Mouse (Mus musculus) neural tube, embryonic 14.5 days (tissue): ENCODE data around the gene AC131692.1. TPM values are rescaled to one million over a fixed set of nuclear protein-coding genes. Genes with fewer than 3 reads are reported as not detected.

Experiments used
- ATAC-seq: fragments of 200-750 bp; cut with Nextera tagmentation; 2 replicates; pipeline ENCODE4 v1.8.0; 2017; ENCODE audit warnings: low read depth, mild to moderate bottlenecking, moderate TSS enrichment, moderate library complexity
- H3K27ac ChIP-seq: fragments of 300-500 bp; sonication (generic); 2 replicates; pipeline ENCODE4 v1.5.1; 2014; ENCODE audit warnings: low read depth, mild to moderate bottlenecking, control low read depth, low read length, moderate library complexity, mixed read lengths
- H3K27me3 ChIP-seq: fragments of 300-500 bp; sonication (generic); 2 replicates; pipeline ENCODE4 v1.6.1; 2014; ENCODE audit warnings: low read length; ENCODE audit not compliant: control insufficient read depth, insufficient read depth
- H3K36me3 ChIP-seq: fragments of 300-500 bp; sonication (generic); 2 replicates; pipeline ENCODE4 v1.6.1; 2014; ENCODE audit warnings: low read length, mixed read lengths; ENCODE audit not compliant: control insufficient read depth, insufficient read depth
- H3K4me1 ChIP-seq: fragments of 300-500 bp; sonication (generic); 2 replicates; pipeline ENCODE4 v1.6.1; 2014; ENCODE audit warnings: low read length; ENCODE audit not compliant: control insufficient read depth, insufficient read depth
- H3K4me2 ChIP-seq: fragments of 300-500 bp; sonication (generic); 2 replicates; pipeline ENCODE4 v1.6.1; 2014; ENCODE audit warnings: mild to moderate bottlenecking, low read depth, low read length, control low read depth
- H3K4me3 ChIP-seq: fragments of 300-500 bp; sonication (generic); 2 replicates; pipeline ENCODE4 v1.5.1; 2014; ENCODE audit warnings: low read depth, low read length, control low read depth, mixed read lengths
- H3K9ac ChIP-seq: fragments of 300-500 bp; sonication (generic); replicated peaks from 2 replicates; pipeline ENCODE4 v1.6.1; 2014; ENCODE audit warnings: low read depth, mild to moderate bottlenecking, control low read depth, low read length, mixed read lengths
- H3K9me3 ChIP-seq: fragments of 300-500 bp; sonication (generic); 2 replicates; pipeline ENCODE4 v1.6.1; 2016; ENCODE audit warnings: low read length; ENCODE audit not compliant: control insufficient read depth
- WGBS: fragments of 180-500 bp; shearing (Covaris S2); extraction: QIAGEN DNeasy Blood & Tissue Kit; methylation state at CpG from one replicate; pipeline ENCODE4 v1.1.7; 2014; 5-methylcytosine and 5-hydroxymethylcytosine counted together
- polyA plus RNA-seq: library from polyadenylated mRNA; unstranded; fragments of >200 nt; fragmentation: Nextera tagmentation; extraction: Ambion mirVana; gene quantifications from 2 replicates; pipeline ENCODE4 v1.2.1, GENCODE M21; 2014

The AC131692.1 gene
- polyA plus RNA-seq, 1 experiment from 2014 or later: not detected

DNA sequence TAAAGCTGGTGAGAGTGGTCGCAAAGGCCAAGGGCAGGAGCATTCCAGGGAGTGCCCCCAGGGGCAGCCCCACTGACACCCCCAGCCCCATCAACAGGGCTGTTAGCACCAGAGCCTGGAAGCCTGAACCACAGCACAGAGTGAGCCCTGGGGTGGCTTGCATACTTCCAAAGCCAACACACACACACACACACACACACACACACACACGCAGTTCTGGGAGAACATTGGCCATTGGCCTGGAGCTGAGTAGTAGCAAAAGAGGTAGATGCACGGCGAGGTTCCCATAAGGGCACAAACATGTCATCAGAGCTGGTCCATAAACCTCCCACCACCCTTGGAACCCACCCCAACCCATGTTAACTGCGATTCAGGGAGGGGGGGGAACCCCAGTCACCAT, 27.6 kb upstream of the AC131692.1 start:
- Histone ChIP-seq H3K9ac (peak overlapping the region; percentile 57), H3K4me1 (peaks cover 26% of the 10 kb centered on the region), H3K27me3 (no peaks in the 10 kb centered on the region), H3K4me3 (peak overlapping the region; percentile 47), H3K36me3 (peaks cover 11% of the 10 kb centered on the region), H3K27ac (peak overlapping the region; percentile 87), H3K4me2 (peak overlapping the region; percentile 96), H3K9me3 (no peaks in the 10 kb centered on the region)
- WGBS: 31% methylated on average over 5 of the region's 5 CpGs
- peak; percentile 7 for ATAC-seq

DNA sequence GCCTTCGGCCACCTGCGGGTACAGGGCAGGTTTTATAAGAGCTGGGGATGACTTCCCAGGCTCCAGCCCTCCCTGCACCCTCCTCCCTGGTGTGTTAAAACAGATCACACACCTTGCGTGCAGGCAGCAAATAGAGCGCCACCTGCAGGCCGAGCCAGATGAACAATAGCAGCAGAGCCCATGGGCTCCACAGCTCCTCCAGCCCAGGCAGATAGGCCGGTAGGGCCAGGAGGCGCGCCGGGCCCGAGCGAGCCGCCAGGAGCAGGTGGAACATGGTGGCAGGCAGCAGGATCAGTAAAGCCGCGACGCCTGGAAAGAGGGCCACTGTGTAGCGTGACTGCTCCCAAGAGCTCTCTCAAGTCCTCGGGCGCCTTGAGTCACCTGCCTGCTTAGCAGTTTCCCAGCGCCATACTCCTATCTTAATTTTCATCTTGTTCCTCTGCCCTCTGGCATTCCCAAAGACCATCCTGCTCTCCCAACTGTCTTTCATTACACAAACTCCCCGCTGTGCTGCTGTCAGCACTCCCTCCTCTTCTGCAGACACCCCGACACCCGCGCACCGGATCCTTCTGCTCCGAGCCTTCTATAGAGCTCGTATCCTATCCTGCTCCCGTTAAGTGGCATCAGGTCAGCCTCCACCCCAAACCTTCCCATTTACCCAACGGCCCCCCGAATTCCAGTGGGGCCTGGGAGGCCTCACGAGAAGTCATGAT, 27.1 kb upstream of the AC131692.1 start:
- H3K4me3 ChIP-seq: peak overlapping the region; percentile 47
- H3K4me2 ChIP-seq: peak overlapping the region; percentile 96
- H3K9me3 ChIP-seq: no peaks in the 10 kb centered on the region
- ATAC-seq: peak; percentile 75
- peaks cover 12% of the 10 kb centered on the region for H3K36me3 ChIP-seq
- H3K9ac ChIP-seq: peak overlapping the region; percentile 57
- peak overlapping the region; percentile 87 for H3K27ac ChIP-seq
- under 1% methylated on average over 30 of the region's 30 CpGs for WGBS
- peaks cover 21% of the 10 kb centered on the region for H3K4me1 ChIP-seq
- no peaks in the 10 kb centered on the region for H3K27me3 ChIP-seq

GRCm38 (mm10) chr19:6067724-6068415, 26.3 kb upstream of the AC131692.1 start, which contains the start of gene Tm7sf2:
Gene Tm7sf2 (minus strand): TSS chr19:6068373.
- H3K4me2 ChIP-seq: peak within 1 kb of the TSS; percentile 96
- ATAC-seq: peak; percentile 89
- H3K27ac ChIP-seq: peak within 1 kb of the TSS; percentile 87
- 7% methylated on average over 33 of the region's 33 CpGs for WGBS
- H3K4me3 ChIP-seq: peak within 1 kb of the TSS; percentile 47
- peaks cover 15% of the 10 kb centered on the region; the same call in 1 of the 2 replicates for H3K4me1 ChIP-seq
- peak within 1 kb of the TSS; percentile 57 for H3K9ac ChIP-seq
- H3K27me3 ChIP-seq: no peaks in the 10 kb centered on the region
- no peaks in the 10 kb centered on the region for H3K9me3 ChIP-seq
- H3K36me3 ChIP-seq: peaks cover 15% of the 10 kb centered on the region

GRCm38 (mm10) chr19:6068951-6069350, 25.3 kb upstream of the AC131692.1 start:
- WGBS: 89% methylated on average over 4 of the region's 4 CpGs
- Histone ChIP-seq H3K4me1 (peaks cover 15% of the 10 kb centered on the region; the same call in 1 of the 2 replicates), H3K9ac (no peak overlapping the region), H3K27me3 (no peaks in the 10 kb centered on the region), H3K4me3 (no peak overlapping the region), H3K36me3 (peaks cover 15% of the 10 kb centered on the region), H3K9me3 (no peaks in the 10 kb centered on the region), H3K27ac (no peak overlapping the region), H3K4me2 (no peak overlapping the region)
- ATAC-seq: no peak

DNA sequence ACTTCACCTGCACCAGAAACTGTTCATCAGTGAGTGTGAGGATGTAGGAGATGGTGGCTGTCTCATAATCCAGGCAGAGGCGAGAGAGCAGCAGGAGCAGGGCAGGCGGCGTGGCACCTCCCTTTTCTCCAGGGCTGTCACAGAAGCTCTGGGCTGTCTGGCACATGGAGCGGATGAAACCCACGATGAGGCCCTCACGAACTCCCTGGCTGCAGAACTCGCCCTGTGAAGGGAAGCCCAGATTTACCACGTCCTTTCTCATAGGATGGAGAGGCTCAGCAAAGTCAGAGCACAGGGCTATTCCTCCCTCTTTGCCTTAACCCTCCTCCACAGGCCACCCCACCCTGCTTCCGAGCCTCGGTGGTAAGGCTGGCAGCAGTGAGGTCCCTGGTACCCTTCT, 24.4 kb upstream of the AC131692.1 start:
- Histone ChIP-seq H3K9me3 (no peaks in the 10 kb centered on the region), H3K36me3 (peaks cover 18% of the 10 kb centered on the region), H3K9ac (no peak overlapping the region), H3K27me3 (no peaks in the 10 kb centered on the region), H3K27ac (no peak overlapping the region), H3K4me1 (peaks cover 15% of the 10 kb centered on the region; the same call in 1 of the 2 replicates), H3K4me2 (no peak overlapping the region), H3K4me3 (no peak overlapping the region)
- 97% methylated on average over 10 of the region's 10 CpGs for WGBS
- ATAC-seq: no peak

- no peak overlapping the region for H3K4me3 ChIP-seq
- no peak for ATAC-seq
- H3K27ac ChIP-seq: no peak overlapping the region
- no peak overlapping the region for H3K9ac ChIP-seq
- H3K9me3 ChIP-seq: no peaks in the 10 kb centered on the region
- 93% methylated on average over 31 of the region's 31 CpGs for WGBS
- peaks cover 15% of the 10 kb centered on the region; the same call in 1 of the 2 replicates for H3K4me1 ChIP-seq
- no peaks in the 10 kb centered on the region for H3K27me3 ChIP-seq
- no peak overlapping the region for H3K4me2 ChIP-seq
- peaks cover 18% of the 10 kb centered on the region for H3K36me3 ChIP-seq
Measured at GRCm38 (mm10) chr19:6070571-6071250, 23.5 kb upstream of the AC131692.1 start.

DNA sequence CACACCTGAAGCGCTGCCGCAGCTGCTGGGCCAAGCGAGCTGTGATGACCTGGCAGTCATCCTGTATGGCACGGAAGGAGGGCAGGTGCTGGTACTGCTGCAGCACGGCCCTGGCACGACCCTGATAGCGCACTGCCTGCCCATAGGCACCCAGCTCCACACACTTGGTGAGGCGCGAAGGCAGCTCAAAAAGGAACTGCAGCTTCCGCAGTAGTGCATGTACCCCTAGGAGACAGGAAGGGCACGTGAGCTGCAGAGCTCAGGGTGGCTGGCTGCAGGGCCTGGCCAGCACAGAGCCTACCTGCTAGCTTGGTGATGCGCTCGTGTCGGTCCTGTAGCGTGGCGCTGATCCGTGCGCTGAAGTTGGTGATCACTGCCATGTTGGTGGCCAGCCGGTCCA, 23.0 kb upstream of the AC131692.1 start:
- ATAC-seq: no peak

GRCm38 (mm10) chr19:6073889-6074288, 20.3 kb upstream of the AC131692.1 start:
- H3K27ac ChIP-seq: no peak overlapping the region
- no peak overlapping the region for H3K4me2 ChIP-seq
- WGBS: 88% methylated on average over 5 of the region's 5 CpGs
- ATAC-seq: no peak
- no peaks in the 10 kb centered on the region for H3K9me3 ChIP-seq
- peaks cover 18% of the 10 kb centered on the region for H3K36me3 ChIP-seq
- peaks cover 11% of the 10 kb centered on the region for H3K4me1 ChIP-seq
- no peak overlapping the region for H3K4me3 ChIP-seq
- H3K9ac ChIP-seq: no peak overlapping the region
- no peaks in the 10 kb centered on the region for H3K27me3 ChIP-seq

More for the DNA sequence above, 23.0 kb upstream of the AC131692.1 start:
- WGBS: 95% methylated on average over 19 of the region's 19 CpGs
- H3K9ac ChIP-seq: no peak overlapping the region
- H3K27me3 ChIP-seq: no peaks in the 10 kb centered on the region
- peaks cover 18% of the 10 kb centered on the region for H3K36me3 ChIP-seq
- no peak overlapping the region for H3K4me3 ChIP-seq
- no peaks in the 10 kb centered on the region for H3K9me3 ChIP-seq
- H3K4me2 ChIP-seq: no peak overlapping the region
- H3K27ac ChIP-seq: no peak overlapping the region
- peaks cover 15% of the 10 kb centered on the region for H3K4me1 ChIP-seq
